Mouse (Mus musculus) liver, postnatal 0 days (tissue): ENCODE results near the gene Lrrn4.

Experiments used
- CTCF ChIP-seq: sonication (generic); IDR thresholded peaks from 2 replicates; pipeline ENCODE4 v1.5.1; 2016; ENCODE audit warnings: antibody characterized with exemption, low read depth
- EP300 ChIP-seq: IDR thresholded peaks from 2 replicates; pipeline ENCODE4 v1.6.1; 2016; ENCODE audit warnings: antibody characterized with exemption, low read depth, mild to moderate bottlenecking

DNA sequence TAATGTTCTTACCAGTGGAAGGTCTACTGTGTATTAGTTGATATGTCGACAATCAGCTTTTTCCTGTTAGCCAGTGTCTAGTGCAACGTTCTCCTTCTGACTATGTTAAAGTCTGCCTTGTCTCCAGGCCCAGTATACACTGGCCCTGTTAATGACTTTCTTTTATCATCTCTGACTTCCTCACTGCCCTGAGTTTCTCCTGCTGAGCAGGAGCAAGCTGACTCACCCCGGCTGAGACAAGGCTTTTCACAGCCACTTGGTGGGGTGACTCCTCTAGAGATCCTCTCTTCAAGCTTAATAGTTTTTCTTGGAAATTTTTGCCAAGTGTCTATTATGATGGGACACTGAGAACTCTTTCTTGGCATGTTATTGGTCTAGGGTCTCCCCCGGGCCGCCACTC is 24.4 kb downstream of the Lrrn4 start:
- TF ChIP-seq CTCF (no peak), EP300 (no peak)
